Mouse (Mus musculus) kidney, postnatal 25 days (tissue): ENCODE results near the gene Kif1a.
"Not testable (repeated sequence)": the region's sequence is repeated elsewhere in the genome, so short reads cannot be mapped to it uniquely, and the experiment has no call there.

ENCODE experiments used
- DNase-seq, 2 experiments: peaks; one replicate each; pipeline ENCODE4 v3.0.0; 2021; ENCODE audit warnings: mixed read lengths in 2 of 2

The Kif1a gene

DNA sequence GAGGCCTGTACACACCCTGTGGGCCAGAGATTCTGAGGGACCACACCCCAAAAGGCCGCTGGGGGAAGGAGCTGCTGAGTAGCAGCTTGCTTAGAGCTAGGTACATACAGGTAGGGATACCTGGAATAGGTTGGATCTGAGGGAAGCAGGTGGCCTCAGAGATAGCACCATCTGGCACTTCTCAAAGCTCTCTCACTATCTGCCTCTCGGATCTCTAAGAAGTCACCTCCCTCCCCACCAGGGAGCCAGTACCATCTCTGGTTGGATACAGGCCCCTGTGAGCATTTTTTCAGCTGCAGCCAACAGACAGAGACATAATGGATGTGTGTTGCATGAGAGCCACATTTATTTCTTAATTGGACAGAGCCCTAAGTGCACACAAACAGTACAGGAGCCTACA lies 86.6 kb downstream of the Kif1a start:
- DNase-seq = no peak

DNA sequence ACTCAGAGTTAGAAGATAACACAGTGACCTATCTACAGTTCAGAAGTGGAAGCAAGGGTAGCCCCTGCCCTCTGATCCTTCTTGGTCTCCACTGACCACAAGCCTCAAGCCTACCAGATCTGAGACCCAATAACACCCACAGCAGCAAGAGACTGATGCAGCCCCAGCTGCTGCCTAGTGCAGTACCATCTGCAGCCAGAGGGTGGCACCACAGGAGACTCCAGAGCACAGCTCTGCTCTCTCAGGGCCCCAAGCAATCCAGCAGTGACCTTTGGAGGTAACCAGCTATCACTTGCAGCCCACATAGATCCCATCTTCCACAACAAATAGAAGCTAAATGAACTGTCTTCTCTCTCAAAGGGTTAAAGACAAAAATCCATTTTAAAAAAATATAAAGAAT lies 87.3 kb downstream of the Kif1a start:
- peak; percentile 72 to 82 for DNase-seq

DNA sequence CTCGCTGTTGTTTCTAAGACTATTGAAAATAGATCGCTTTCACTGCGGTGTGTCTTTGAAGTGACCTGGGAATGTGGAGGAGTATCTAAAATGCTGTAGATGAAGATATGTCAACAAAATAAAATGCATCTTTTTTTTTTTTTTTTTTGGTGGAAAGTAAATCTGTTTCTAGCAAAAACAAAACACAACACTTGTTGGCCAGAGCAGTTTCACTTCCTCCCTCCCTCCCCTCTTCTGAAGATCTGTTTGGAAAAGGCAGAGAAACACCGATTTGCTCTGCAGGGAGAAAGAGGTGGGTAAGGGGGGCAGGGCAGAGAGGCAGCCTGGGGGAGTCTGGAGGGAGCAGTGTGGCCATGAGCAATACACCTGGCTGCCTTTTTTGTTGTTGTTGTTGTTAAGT lies 88.4 kb downstream of the Kif1a start:
- DNase-seq = no peak

DNA sequence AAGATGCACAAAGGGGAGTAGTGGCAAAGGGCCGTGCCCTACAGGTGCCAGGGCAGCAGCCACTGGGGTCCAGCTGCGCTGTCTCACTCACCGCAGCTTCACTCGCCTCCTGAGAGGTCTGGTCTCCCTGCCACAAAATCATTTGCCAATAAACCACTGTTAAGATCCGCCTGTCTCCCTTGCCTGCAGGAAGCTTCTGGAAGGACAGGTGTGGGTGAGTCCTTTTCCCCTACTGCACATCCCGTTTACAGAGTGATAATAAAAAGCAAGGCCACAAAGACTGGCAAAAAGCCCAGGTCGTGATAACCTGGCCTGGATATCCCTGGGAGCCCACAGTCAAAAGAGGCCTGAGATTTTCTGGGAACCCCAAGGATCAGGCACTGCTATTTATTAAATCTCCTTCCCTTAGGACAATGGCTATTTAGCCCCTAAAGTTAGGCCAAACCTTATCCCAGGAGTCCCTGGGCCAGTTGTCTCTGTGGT lies 89.6 kb downstream of the Kif1a start:
- DNase-seq = peak in 1 of 2 experiments; percentile 8

DNA sequence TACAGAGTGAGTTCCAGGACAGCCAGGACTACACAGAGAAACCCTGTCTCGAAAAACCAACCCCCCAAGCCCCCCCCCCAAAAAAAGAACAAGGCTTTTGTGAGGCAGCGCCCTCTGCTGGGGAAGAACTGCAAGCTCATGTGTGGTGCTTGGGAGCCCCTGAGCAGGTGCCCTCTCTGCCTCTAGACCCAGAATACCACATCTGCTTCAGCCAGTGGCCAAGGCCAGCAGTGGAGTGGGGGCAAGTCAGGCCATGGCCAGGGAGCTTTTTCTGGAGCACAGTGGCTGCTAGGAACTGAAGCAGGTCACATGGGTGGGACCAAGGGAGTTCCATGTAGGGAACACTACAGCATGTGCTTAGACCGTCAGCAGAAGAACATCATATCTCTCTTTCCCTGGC lies 91.0 kb downstream of the Kif1a start:
- DNase-seq = peak in 1 of 2 experiments; percentile 40

DNA sequence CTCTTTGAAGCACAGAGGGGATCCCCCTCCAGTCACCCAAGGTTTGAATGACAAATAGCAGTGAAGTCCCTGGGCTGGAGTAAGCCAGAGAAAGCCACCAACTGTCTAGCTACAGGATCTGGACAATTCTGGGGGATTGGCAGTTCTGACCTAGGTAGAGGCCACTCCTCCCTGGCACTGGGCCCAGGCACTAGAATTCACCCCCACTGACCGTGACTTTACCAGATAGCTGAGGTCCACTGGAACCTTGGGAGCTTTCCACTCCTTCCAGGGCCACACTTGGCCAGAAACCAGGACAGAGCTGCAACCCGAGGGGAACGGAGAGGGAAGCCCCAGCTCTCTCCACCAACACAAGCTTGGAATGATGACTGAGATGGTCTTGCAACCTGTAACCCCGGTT lies 92.6 kb downstream of the Kif1a start:
- DNase-seq = peak; percentile 50 to 64

DNA sequence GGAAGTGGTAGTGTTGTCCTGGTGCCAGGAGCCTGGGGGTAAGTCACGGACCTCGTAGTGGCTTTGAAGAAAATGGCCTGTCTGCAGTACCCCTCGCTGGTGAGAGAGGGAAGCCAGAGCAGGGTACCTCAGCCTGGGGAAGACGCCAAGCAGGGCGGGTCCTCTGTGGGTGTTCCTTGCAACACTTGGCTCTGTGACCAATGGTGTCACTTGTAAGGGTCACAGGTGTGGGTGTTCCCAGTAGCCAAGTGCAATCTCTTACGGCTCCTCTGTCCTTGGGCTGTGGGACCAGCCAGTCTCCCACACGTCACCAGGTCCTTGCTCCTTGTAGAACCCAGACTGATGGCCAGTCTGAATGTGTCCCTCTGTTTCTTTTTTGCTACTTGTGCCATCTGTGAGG lies 95.7 kb downstream of the Kif1a start, which contains the start of gene Aqp12:
Gene Aqp12 (plus strand): TSS at position 274 of the 400 bp plus-strand sequence.
- DNase-seq = no peak

DNA sequence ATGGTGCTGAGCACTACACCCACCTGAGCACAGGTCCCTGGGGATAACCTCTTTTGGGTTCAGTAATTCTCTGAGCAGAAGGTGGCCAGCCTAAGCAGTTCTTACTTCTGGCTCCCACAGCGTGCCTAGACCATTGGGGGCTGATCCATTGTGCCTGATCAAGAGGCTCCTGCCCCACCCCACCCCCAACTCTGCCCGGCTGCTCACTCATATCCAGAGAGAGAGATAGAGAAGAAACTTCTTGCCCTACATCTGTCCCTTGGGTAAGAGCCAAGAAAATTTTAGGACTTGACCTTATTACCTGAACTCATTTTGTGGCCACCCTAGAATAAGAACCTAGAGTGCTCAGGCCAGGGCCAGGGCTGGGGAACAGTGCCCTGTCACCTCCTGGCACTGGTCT lies 108.9 kb downstream of the Kif1a start:
- DNase-seq = peak in 1 of 2 experiments; percentile 14

DNA sequence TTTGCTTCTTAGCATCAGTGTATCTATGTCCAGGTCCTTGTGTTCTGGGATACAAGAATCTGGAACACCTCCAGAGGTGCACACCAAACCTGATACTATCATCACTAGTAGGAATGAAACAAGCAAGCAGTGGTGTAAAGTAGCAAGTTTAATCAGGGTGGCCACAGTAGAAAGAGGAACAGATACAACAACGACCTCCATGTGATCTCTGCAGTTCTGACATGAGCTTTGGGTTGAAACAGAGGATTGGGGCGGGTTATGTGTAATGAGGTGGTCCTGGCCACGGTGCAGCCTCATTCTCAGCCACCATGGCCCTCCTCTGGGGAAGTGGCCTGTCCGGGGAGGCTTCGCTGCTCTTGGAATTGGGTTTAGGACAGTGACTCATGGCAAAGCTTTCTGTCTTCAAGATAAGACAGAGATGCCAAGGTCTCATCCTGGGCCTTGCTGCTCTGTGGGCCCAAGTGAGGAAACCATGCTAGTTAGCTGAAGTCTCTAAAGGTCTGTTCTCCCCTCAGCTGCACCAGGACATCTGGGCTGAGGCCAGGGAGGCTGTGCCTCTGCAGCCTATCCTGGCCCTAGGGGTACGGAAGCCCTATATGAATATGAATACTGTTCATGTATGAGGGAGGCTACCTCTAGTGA lies 109.4 kb downstream of the Kif1a start:
- peak in 1 of 2 experiments; percentile 6 for DNase-seq

DNA sequence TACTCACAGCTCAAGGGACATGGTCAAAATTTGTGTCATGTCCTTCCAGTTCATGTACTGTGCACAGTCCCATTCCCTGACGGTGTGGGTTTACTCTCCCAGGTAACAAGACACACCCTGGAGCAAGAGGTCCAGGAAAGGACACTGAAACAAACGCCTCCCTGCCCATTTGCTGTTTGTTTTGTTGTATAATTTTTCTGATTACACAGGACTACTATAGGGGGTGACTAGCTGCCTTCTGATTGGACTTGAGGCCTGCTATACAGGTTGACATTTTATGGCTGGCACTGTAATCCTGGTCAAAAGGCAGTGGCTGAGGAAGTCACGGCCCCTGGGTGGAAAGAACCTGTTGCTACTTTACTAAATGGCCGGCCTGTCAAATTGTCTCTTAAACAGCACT lies 111.9 kb downstream of the Kif1a start:
- DNase-seq = peak in 1 of 2 experiments; percentile 12

DNA sequence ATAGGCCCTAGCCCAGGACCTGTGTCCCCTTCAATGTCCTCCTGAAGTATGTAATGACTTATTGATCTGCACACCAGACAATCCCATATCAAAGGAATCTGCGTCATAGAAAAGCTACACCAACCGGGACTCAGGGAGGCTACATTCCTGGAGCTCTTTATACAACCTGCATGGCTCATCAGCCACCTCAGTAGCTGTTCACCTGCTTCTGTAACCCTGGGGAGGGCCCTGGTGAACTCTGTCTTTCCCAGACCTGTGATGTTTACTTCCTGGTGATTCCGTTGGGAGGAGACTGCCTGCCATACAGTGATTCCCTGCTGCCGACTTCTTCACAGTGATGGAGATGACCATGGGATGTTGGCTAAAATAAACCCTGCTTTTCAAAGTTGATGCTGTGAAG lies 112.9 kb downstream of the Kif1a start:
- peak in 1 of 2 experiments; percentile 10 for DNase-seq

DNA sequence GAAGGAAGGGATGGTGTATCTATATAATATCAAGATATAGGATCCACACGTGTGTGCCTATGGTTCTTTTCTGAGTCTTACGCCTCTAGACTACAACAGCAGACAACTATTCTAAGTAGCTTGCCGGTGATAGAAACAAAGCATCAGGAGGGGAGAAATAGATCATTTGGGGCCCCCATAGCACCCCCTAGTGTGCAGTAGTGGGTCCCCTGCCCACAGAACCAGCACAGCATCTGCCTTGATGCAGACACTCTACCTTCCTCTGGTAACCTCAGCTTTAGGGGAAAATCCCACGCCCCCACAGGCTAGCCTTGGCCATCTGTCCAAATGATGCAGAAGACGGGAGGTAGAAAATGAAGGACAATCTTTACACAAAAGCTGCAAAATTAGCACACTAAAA lies 116.8 kb downstream of the Kif1a start:
- DNase-seq = no peak

DNA sequence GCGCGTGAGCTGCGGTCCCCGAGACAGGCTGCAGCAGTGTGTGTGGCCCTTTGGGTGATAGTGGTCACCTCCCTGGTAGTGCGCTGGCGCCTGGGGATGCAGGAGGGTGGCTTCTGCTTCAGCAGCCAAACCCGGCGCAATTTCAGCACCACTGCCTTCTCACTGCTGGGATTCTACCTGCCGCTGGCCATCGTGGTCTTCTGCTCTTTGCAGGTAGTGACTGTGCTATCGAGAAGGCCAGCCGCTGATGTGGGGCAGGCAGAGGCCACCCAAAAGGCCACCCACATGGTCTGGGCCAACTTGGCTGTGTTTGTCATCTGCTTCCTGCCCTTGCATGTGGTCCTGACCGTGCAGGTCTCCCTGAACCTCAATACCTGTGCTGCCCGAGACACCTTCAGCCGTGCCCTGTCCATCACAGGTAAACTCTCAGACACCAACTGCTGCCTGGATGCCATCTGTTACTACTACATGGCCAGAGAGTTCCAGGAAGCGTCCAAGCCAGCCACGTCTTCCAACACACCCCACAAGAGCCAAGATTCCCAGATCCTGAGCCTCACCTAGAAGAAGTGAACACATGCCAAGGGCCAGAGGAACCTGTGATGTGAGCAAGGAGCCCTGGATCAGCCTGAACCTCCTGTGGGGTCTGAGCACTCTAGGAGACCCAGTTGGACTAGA lies 118.7 kb downstream of the Kif1a start:
- no peak for DNase-seq

DNA sequence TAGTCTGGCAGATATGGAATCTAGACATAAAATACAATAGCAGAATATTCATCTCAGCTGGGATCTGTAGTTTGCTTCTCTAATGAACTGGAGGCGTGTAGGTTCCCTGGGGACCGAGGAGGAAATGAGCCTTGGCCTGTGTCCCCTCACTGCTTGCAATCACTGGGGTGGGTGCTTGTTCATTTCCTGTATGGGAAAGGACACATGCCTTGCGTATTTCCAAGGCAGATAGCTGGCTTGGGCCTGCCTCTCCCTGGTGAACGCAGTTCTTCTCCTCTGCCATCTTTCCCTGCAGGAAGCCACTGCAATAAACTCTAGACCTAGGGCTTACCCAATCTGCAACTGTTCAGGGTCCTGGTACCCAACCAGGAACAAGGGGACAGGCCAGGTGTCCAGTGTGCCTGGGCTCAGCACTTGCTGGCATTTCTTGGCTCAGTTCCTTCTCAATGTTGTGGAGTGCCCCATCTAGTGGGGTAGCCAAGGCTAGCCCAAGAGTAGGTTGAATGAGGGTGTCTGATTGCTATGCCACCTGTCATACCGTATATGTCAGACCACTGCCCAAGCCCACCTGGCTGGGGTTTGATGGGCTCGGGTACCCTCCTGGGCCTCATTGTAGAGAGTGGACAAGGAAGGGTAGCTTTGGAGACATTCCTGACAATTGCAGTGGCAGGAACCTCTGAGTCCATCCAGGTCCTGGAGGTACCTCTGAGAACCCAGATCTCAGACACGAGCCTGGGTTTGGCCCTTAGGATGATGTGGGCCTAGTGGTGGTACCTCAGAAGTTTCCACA lies 120.5 kb downstream of the Kif1a start:
- DNase-seq = peak; percentile 70 to 83

DNA sequence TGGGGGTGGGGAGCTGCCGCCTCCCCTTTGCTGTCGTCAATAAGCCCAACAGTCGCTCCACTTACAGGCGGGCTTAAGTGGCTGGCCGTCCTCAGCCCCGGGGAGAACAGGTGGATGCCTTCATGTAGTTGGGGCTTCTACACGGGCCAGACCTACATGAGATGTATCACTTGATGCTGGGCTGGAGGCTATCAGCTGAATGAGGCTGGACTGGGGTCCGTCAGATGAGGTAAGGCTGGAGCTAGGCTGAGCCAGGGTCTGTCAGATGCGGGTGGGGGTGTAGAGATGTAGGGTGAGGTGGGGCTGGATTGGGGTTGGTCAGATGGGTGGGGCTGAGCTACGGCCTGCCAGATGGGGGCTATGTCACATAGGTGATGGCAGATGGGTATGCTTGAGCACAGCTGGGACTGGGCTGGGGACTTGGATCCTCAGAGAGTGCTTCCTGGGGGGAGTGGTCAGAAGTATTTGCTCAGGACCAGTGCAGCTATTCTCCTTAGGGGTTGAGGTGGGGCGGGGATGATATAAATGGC lies 122.6 kb downstream of the Kif1a start:
- no peak for DNase-seq

DNA sequence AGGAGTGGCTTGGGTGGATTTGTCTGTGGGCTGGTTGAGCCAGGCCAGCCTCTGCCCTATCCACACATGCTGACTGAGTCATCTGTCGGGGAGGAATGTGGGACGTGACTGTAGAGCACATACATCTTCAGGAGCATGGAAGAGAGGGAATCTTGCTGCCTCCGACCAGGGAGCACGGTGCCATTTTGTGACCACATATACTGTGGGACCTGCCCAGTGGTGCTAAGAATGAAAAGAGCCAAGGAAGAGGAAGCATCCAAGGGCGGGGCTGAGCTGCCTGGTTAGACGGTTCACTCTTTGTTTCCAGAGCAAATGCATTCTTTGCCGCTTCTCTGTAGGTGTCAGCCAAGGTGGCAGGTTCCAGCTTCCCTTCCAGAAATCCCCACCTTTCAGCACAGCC lies 123.1 kb downstream of the Kif1a start:
- no peak for DNase-seq

DNA sequence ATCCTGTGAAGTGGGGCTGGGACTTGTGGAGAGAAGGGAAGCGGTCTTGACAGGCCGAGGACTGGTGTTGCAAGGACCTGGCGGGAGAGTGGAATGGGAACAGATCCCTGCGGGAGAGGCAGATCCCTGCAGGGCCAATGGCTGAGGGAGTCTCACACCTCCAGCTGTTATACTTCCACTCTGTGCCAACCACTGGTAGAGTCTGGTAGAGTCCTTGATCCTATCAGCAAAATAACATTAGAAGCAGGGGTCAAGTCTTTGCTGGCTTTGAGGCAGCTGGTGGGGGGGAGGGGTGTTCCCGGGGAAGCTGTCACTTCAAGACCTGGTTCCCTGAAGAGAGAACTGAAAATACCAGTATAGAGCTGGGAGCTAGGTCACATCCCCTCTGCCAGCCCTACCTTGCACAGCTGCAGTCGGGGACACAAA lies 125.6 kb downstream of the Kif1a start:
- peak in 1 of 2 experiments; percentile 62 for DNase-seq

DNA sequence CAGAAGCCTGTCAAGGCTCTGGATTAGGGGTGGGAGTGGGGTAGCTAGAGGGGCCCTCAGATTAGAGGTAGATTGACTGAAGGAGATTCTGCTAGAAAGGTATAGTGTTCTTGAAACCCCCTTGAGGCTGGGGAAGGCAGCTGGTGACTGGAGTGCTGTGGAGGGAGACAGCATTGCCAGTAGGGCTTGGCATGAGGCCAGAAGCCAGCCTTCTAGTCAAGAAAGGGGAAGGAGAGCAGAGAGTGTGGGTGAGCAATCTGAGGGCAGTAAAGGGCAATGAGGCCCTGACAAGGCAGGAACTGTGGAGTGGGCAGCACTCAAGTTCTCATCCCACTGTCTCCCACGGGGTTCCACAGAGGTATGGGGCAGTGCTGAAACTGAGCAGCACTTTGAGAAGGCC lies 128.9 kb downstream of the Kif1a start:
- DNase-seq = peak; percentile 53 to 65

DNA sequence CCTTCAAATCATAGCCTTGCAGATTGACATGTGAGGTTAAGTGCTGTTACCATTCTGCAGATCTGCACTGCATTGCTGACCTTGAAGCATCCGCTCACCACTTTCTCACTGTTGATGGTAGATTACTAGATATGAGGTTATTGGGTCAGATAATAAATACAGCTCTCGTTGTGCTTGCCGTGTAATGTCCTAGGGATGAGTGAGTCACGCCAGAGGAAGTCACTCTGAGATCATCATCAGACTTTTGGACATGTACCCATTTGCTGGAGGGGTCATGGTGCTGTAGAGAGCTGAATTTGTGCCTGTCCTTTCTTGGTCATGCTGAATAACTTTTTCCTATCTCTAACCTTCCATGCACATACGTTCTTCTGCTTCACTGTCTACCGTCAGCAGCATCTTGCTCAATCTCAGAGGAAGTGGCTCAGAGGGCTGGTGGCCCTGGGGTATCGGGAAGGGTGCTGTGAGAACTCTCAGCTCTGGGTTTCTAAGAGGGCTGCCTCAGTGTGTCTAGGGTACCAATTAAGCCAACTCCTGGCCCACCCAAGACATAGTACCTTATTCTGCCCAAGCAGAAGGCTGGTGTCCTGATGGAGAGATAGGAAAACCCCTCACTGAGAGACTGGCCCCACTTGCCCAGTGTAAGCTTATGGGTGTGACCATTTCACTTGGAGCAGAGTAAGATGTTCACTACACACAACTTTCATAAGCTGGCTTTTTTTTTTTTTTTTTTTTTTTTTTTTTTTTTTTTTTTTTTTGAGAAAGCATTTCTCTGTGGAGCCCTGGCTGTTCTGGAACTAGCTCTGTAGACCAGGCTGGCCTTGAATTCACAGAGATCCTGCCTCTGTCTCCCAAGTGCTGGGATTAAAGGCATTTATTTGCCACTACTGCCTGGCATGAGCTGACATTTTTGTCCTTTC lies 129.6 kb downstream of the Kif1a start:
- DNase-seq = no peak

DNA sequence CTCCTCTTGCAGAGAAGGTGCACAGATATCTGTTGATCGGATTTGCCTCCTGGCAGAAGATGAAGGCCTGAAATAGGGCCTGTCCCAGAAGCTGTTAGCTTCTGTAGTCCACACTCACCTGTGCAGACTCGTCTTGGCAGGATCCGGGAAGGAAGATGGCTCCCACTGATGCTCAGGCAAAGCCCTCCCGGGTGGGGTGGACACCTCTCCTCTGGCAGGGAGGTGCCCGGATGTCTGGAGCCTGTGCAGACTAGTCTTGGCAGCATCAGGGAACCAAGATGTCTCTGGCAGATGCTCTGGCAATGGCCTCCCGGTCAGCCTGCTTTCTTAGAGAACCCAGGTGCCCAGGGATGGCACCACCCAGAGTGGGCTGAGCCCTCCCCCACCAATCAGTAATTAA lies 131.0 kb downstream of the Kif1a start:
- DNase-seq = not testable (repeated sequence)
